Mouse (Mus musculus) yolk sac, embryonic 10.5 days (tissue): ENCODE data around the gene Zfp213.

Source experiments
- DNase-seq: peaks from one replicate; pipeline ENCODE4 v3.0.0-alpha.2; 2017; ENCODE audit warnings: low spot score

Gene Zfp213

DNA sequence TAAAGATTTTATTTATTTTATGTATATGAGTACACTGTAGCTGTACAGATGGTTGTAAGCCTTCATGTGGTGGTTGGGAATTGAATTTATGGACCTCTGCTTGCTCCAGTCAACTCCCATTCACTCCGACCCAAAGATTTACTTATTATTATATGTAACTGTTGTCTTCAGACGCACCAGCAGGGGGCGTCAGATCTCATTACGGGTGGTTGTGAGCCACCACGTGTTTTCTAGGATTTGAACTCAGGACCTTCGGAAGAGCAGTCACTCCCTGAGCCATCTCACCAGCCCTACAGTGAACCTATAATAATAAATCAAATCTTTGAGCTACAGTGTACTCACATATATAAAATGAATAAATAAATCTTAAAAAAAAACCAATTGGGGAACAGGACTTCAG lies 8.0 kb upstream of the Zfp213 start:
- DNase-seq = no peak

DNA sequence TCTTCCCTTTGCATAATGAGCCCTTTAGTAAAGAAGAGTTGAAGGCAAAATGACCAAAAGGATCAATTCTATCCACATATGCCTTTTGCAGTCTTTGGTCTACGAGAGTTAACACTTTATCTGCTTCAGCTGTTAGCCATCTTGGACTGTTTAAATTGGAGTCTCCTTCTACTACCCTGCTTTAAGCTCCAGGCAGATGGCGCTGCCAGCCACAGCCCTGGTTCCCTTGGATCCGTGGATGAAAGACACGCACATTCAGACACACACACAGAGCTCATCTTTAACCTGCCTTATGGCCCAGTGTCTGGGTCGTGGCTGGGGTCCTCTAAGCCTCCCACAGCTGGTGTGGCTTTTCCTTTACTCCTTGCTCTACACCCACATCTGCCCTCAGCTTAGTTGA lies 7.0 kb upstream of the Zfp213 start:
- no peak for DNase-seq

DNA sequence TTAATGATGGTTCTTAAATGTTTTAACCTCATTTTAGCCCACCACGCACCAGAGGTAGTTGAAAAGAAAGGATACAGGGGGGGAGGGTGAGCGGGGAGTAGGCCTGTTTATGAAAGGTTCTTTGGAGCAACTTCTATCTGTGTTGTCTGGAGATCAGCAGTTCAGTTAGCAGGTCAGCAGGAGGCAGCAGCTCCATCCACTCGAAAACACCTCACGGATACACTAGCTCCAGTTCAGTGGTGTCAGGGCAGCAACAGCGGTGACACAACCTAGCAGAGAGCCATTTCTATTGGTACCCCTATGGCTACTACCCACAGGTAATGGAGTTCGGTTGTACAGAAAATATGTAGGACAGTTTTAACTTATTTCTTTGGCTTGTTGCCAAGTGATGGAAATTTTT lies 6.0 kb upstream of the Zfp213 start:
- DNase-seq = no peak

DNA sequence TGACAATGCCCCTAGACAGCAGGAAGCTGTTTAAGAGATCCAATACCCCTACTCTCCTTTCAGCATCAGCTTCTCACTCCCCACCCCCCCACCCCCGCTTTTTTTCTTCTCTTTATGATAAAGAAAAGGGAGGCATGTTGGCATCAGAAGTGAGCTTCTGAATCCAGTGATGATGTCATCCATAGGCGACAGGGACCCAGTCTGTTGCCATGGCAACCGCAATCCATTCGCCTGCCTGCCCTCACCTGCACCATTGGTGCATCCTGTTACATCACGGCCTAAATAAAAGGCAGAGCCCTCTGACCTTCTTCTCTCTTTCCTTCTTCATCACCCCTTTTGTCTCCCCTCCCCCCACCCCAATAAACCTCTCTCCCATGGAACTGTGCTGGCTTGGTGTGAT lies 4.3 kb upstream of the Zfp213 start:
- DNase-seq = no peak

DNA sequence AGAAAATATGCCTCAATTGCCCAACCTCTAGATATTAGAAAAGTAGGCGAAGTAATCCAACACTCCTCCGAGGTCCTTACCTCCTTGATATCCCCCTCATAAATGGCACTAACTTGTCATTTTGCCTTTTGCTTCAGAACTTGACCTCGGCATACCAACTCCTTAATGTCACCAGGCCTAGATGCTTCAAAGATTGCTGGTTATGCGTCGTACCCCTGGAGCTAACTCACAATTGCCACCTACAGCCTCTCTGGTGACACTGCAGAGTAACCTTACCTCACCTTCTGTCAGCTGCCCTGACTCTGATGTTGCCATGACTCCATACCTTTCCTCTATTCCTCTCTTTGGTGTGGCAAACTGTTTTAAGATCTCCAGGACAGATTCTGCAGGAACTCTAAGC lies 2.7 kb upstream of the Zfp213 start:
- DNase-seq = no peak

DNA sequence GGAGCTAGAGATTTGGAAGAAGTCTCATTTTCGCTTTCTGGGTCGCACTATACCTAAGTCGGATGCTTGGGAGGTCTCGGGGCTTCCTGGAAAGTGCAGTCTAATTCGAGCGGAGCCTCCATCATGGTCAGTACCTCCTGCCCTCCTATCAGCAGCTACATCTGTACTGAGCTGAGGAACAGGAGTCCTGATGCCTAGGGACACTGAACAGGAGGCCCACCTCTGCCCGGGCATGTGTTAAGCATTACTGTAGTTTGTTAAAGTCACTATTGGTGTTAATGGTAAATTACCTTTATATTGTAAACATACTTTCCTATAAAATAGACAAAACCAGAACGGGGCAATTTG lies 304 bp upstream of the Zfp213 start:
- DNase-seq = no peak

DNA sequence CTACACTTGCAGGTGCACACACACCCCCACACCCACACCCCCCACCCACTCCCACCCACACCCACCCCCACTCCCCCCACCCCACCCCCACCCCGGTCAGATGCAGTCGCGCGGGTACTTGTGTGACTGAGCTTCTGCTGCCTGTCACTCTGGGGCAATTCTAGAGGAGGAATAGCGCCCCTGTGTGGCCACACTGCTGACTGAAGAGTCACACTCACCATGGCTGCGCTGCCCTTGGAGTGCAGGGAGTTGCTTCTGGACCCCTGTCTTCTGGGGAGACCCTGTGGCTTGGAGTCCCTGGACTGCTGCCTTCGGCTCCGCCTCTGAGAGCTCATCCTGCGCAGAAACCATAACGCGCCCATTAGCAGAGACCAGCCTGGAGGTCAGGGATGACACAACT lies 4.3 kb downstream of the Zfp213 start:
- no peak for DNase-seq

DNA sequence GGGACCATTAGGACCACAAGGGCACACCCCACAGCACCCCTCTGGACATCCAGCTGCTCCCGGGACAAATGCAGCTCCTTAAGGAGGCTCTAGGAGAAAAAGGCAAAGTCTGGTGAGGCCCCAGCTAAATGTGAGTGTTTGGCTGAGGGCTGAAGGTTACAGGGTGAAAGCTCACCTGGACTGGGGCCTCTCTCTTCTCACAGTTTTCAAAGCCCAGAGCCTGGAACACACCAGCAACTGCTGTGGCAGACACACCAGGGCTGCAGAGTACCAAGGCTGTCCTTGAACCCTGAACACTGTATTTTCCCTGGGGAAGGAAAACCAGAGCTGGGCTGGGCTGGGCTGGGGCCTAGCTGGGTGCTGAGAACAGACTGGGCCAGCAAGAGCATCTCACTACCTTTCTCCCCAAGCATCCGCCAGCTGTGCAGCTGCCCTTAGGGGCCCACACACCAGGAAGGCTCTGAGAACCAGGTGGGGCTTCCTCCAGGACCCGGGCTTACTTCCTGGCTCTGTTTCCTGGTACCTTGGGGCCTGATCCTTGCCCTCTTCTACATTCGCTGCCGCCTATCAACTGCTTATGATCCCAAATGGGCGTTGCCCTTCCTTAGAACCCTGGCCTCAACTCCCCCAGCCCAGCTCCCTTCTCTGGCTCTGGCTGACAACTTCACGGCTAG lies 8.7 kb downstream of the Zfp213 start:
- no peak for DNase-seq

DNA sequence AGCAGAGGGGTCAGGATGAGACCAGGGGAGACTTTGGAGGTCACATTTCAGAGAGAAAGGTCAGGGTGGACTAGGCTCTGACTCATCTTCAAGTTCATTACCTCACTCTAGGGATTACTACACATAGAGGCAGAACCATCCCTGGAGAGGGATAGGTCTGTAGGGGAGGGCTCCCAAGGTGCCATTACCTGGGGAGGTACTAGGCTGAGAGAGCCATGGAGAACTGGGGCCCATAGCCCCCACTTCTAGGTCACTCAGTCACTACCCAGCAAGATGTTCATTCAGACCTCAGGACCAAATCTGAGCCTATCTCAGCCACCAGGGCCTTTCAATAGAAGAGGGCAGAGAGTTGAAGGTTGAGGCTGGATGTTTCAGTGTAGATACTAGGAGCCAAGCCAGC lies 9.7 kb downstream of the Zfp213 start:
- DNase-seq = no peak

DNA sequence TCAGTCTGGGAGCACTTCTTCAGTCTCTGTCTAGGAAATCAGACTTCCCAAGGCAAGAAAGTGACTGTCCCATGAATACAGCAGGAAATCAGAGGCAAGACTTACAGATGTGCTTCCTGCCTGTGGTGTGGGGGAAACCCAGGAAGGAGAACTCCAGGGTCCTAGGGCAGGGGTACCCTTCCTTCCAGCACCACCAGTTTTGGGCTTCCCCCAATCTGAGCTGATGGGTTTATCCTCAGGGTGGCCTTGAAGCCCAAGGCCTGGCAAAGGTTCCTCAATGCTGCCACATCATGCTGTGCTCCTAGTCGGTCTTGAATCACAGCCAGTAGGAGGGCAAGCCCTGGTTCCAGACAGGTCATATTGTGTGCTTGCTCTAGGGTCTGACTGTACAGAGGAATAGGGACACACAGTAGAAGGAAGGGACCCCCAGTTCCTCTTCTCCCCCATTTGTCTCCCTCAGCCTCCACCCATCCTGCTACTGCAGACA lies 10.4 kb downstream of the Zfp213 start:
- DNase-seq = no peak

DNA sequence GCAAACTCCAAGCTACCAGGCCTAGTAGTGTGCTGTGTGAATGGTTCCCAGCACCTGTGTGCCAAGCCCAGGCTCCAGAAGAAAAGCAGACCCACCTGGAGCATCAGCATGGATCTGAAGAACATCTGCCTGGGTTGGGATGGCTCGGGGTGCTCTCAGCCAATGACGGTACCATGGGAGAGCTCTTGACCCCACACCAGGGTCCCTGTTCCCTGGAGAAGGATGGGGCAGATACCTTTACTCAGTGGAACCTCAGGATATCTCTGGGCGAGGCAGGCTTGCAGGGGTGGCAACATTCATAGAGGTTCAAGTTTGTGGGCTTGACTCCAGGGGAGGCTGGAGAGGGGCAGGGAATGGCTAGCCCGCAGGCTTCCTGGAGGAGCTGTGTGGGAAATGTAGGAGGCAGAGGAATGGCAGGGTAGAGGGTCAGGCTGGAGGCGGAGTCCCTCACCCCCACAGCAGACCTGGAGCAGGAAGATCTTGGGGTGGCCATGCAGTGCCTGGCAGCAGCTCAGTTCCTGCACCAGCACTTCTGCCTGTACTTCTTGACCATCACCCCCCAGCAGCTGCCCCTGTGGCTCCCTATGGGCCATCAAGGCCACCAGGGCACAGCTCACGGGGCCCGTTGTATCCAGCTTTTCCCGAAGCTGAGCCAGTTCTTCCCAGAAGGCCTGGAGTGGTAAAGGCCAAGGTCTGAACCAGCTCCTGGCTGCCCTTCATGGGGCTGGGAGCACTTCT lies 11.0 kb downstream of the Zfp213 start:
- DNase-seq = no peak

DNA sequence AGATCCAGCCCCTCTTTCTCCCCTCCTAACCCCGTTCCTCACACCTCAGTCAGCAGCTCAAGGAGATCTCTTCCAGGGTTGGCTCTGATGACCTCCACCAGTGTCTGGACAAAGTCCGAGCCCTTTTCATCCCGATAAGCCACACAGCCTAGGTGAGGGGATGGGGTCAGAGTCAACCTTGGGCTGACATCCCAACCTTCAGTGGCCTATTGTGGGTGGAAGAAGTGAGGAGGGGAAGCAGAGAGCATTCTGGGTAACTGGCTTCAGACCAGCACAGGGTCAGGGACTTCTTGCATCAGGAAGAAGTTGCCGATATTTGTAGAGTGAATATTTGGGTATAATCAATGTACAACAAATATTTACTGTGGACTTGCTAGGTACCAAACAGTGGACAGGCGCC lies 12.1 kb downstream of the Zfp213 start:
- DNase-seq = no peak

DNA sequence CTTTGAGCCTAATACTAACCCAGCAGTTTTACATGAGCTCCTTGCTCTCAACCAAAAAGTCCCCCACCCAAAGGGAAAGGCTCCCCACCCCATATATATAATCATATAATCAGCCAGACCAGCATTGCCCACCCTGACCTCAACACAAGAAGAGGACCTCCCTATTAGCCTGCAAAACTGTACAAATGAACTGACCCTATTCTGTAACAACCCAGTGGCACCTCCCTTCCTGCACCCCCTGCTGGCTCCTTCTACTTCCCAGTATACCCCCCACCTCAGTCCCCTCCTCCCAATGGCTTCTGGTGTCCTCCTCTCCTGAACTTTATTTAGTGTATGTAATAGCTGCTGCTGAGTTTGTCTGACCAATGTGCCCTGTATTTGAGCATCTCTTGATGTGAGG lies 12.6 kb downstream of the Zfp213 start:
- no peak for DNase-seq

DNA sequence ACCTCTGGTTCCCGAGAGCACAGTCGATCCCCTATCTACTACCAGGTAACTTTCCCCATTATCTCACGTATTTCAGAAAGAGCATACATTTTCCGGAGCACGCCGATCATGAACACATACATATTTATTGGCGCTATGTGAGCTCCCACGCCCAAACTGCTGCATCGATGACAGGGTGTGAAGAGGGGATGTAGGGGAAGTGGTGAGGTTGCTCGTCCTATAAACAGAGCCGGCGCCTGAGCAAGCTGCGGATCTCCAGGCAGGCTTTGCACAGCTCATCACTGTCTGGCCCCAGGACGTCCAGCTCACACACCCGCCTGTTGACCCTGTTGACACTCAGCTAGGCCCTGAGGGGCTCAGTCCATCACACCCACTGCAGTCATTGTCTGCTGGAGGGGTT lies 13.2 kb downstream of the Zfp213 start:
- no peak for DNase-seq

DNA sequence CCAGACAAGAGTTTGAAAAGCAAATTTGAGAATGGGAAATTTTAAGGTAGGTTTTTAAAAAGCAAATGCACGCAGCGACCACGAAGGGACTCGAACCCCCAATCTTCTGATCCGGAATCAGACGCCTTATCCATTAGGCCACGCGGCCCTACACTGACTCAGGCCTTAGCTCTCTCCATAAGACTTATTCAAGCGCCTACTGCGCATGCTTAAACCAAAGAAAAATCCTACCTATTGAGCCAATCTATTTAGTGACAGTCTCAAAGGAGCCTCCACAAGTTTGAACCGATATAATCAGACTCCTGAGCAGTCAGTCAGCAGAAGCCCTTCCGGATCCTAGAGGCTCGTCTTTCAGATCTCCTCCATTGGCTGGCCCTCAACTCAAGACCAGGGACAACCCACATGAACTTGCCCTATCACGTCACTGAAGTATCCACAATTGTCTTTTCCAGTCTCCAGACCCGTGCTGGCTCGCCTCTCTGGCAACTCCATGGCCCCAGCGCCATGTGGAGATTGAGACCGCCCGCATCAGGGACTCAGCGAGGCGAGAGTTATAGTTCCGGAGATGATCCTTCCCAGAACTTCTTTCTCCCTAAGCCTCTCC lies 13.7 kb downstream of the Zfp213 start:
- DNase-seq = peak; percentile 95

DNA sequence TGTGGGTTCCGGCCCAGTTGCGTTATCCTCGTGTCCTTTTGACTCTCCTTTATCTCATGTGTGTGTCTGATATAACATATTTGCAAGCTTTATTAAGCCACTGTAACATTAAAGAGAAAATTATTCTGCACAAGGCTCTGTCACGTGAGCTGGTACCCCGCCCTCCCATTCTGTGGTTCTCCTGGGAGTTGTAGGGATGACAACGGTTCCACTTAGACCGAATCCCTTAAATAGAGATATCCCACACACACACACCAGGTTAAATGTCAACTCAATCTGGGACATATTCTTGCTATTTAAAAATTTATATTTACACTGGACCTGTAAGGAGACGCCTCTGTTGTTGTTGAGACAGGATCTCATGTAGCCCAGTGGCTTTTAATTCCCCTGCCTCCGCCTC lies 14.6 kb downstream of the Zfp213 start:
- no peak for DNase-seq

DNA sequence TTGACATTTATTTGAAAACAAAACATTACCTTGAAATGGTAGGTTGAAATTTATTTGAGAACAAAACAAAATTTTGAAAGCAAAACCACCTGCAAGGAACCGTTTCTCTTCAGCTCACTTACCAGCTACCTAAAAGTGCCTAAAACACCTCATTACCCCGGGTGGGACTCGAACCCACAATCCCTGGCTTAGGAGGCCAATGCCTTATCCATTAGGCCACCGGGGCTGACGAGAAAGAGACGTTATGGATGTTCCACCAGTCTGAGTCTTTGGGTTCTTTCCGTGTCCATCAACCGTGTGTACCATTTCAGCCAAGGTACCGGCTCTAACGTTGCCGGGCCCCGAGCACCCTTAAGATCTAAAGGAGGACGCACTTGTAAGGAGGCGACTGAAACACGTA lies 15.4 kb downstream of the Zfp213 start:
- DNase-seq = peak; percentile 93

DNA sequence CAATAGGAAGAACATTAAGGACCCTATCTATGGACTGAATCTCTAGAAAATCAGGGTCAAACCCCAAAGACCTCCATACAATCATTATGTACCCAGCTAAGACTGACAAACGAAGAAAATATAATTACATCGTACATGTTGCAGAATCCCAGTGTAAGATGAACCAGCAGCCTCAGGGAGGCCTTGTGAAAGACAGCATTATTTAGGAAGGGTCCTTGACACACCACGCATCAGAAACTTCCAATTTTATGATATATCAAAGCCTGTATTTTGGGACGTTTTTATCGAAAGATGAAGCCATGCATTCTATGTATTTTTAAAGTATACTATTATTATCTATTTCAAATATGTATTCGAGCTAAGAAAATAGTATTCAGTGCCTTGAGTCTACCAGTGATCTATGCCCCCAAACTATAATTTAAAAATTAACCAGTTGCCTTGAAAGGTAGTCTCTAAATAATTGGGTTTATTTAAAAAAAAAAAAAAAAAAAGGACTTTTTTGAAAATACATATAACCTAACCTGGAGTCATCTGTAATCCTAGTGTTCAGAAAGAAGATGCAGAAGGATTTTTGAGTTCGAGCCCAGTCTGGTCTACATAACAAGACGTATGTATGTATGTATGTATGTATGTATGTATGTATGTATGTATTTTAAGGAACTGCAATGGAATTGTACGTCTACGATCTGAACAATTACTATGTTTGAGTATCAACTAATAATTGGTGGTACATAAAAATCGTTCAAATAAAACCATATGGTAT lies 16.2 kb downstream of the Zfp213 start:
- no peak for DNase-seq

DNA sequence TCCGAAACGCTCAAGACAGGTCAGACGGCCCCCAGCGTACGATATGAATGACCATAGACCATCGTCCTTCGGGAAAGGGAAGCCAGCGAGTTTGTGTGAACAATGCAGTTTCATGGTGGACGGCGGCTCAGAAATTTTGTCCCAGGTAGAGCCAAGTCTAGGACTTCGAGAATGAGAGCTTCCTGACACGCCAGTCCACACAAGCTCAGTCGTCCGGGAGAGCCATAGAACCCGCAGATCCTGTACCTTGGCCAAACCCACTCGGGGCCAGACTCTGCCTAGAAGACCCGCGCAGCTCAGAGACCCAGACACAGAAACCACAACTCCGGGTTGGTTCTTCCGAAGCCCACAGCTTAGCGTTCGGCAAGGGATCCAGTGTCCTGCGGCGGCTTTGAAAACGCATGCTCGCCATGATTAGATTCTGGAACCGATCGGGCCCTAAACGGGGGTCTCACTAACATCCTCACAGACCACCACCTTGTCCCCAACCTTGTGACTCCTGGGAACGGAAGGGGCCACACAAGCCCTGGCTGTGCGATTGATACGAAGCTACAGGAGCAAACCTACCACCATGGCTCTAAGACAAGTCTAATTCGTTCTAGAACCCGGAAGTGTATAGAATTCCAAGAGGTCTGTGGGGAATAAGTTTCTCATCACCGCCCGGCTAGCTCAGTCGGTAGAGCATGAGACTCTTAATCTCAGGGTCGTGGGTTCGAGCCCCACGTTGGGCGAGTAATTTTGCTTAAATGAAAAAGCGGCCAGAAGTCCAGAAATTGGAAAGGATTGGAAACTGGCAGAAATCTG lies 17.1 kb downstream of the Zfp213 start:
- DNase-seq = peak; percentile 92

DNA sequence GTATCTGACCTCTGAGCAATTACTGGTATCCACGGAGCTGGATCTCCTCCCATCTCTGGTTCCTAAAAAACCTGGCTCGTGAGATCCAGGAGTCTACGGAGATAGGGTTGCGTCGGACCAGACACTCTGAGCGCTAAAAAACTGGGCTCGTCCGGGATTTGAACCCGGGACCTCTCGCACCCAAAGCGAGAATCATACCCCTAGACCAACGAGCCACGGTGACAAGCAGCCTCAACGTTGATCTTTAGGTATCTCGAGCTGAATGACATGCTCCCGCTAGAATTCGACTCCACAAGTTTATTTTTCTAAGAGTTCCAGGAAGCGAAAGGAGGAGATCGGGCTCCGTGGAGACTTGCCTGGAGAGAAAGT lies 17.7 kb downstream of the Zfp213 start:
- peak; percentile 91 for DNase-seq

DNA sequence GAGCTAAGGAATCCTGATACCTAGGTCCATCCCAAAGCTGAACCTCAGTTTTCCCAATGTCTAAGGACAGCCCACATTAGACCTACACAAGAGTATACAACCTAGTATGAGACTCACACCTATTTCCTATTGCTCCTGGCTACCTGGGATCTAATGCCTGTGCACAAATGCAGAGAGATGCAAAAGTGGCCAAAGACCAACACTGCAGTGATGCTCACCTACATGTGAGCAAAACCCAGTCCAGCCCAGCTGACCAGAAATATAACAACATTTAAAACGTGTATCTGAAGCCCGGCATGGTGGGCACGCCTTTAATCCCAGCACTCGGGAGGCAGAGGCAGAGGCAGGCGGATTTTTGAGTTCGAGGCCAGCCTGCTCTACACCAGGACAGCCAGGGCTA lies 18.2 kb downstream of the Zfp213 start:
- peak; percentile 61 for DNase-seq

DNA sequence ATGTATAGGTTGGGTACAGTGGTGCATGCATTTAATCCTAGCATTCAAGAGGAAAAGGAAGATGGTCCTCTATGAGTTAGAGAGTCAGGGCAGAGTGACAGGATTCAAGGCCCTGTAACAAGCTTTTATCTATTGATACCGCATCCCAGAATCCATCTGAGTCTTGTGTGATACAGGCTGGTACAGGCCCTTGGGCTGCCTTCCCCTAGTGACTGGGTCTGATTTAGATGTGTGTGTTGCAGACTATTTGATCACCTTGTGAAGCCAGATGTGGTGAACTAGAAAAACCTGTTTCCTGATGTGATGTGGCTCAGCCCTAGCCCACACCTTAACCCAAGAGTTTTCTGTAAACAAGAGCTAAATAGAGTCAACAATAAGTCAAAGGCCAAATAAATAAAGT lies 19.3 kb downstream of the Zfp213 start:
- no peak for DNase-seq
